Mouse (Mus musculus): ENCODE measurements around the gene Olfr1408. TPM values are rescaled to one million over a fixed set of nuclear protein-coding genes. Genes with fewer than 3 reads are reported as not detected.

The Olfr1408 gene
- polyA plus RNA-seq (2015; fragmentation: Nextera tagmentation; extraction: Ambion mirVana): not detected in 2 replicates

DNA sequence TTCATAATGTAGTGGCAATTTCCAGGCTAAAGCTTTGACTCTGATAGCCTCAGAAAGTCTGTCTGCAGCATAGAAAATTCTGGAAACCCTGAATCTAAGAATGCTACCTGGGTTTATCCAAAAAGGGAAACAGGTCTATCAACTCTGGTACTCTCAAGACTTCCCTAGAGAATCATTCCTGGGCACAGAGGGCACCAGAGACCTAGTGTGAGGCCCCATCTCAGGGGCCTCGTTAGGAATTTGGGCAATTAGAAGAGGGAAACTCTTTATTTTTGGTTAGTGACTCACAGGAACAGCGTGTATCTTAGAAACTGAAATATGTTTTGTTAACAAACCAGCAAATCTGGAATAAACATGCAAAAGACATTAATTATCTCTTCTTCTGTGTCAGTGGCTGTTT lies at the start of gene Olfr1408:
TSS of gene Olfr1408 (minus strand) at position 101 of the 400 bp plus-strand sequence.
- Histone ChIP-seq H3K4me3 (no peak within 1 kb of the TSS), H3K27me3 (no peaks in the 10 kb centered on the region), H3K27ac (no peak within 1 kb of the TSS), H3K9me3 (no peaks in the 10 kb centered on the region), H3K4me1 (replicated peaks) (no peaks in the 10 kb centered on the region), H3K36me3 (no peaks in the 10 kb centered on the region), H3K4me2 (no peak within 1 kb of the TSS), H3K9ac (no peak within 1 kb of the TSS)
- no peak for ATAC-seq (ENCODE audit: low FRiP score)
- 78% methylated on average over 2 of the region's 2 CpGs for WGBS

DNA sequence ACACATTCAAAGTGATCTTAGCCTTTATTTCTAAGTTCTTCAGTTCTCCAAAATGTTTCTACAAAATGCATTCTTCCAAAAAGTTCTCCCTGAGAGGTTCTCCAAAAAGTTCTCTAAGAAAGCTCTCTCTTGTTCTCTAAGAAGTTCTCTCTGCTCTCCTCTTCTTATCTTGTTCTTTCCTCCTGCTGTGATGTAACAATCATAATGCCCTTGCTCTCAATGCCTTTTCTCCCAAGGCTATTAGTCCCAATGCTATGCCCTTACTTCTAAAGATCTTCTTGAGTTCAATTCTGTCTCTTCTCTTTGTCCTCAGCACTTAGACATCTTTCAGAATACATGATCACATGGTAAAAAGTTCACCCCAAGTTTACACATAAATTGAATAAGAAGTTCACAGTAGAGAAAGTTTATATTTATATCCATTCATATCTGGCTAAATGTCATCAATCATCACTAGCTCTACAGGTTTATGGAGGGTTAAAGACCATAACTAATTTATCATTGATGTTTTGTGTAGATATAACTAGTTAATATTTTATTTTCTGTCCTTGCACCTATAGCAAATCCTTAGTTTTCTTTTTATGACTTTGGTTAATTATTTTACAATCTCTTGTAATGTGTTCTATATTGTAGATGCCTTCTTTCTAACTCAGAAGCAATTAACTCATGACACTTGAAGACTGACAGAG lies 37.1 kb upstream of the Olfr1408 start:
- Histone ChIP-seq H3K9me3 (no peaks in the 10 kb centered on the region), H3K27me3 (no peaks in the 10 kb centered on the region), H3K27ac (no peak overlapping the region), H3K4me3 (no peak overlapping the region), H3K9ac (no peak overlapping the region), H3K4me2 (no peak overlapping the region), H3K4me1 (replicated peaks) (no peaks in the 10 kb centered on the region), H3K36me3 (no peaks in the 10 kb centered on the region)
- no peak for ATAC-seq (ENCODE audit: low FRiP score)

Other genes with a start within 250 kb of the Olfr1408 start
- gene Apcs, start 242.3 kb downstream of the Olfr1408 start, polyA plus RNA-seq (2015; fragmentation: Nextera tagmentation; extraction: Ambion mirVana): not detected in 2 replicates
- not detected in 2 replicates for gene Olfr16, start 187.0 kb downstream of the Olfr1408 start, polyA plus RNA-seq (2015; fragmentation: Nextera tagmentation; extraction: Ambion mirVana)
- not detected in 2 replicates for gene Olfr1406, start 53.3 kb upstream of the Olfr1408 start, polyA plus RNA-seq (2015; fragmentation: Nextera tagmentation; extraction: Ambion mirVana)
- not detected in 2 replicates for gene Olfr218, start 60.4 kb upstream of the Olfr1408 start, polyA plus RNA-seq (2015; fragmentation: Nextera tagmentation; extraction: Ambion mirVana)
- not detected in 2 replicates for gene Olfr1404, start 75.0 kb upstream of the Olfr1408 start, polyA plus RNA-seq (2015; fragmentation: Nextera tagmentation; extraction: Ambion mirVana)
- not detected in 2 replicates for gene Fcer1a, start 89.8 kb upstream of the Olfr1408 start, polyA plus RNA-seq (2015; fragmentation: Nextera tagmentation; extraction: Ambion mirVana)
- not detected in 2 replicates for gene Olfr418, start 128.6 kb upstream of the Olfr1408 start, polyA plus RNA-seq (2015; fragmentation: Nextera tagmentation; extraction: Ambion mirVana)
- gene Mptx2, start 140.4 kb upstream of the Olfr1408 start, polyA plus RNA-seq (2015; fragmentation: Nextera tagmentation; extraction: Ambion mirVana): not detected in 2 replicates
- gene Ackr1, start 196.4 kb upstream of the Olfr1408 start, polyA plus RNA-seq (2015; fragmentation: Nextera tagmentation; extraction: Ambion mirVana): 15.1 and 16.8 TPM in 2 replicates
- 1.9 and 2.1 TPM in 2 replicates for gene Aim2, start 213.5 kb upstream of the Olfr1408 start, polyA plus RNA-seq (2015; fragmentation: Nextera tagmentation; extraction: Ambion mirVana)
- 50.0 and 52.9 TPM in 2 replicates for gene Cadm3, start 230.3 kb upstream of the Olfr1408 start, polyA plus RNA-seq (2015; fragmentation: Nextera tagmentation; extraction: Ambion mirVana)